Comparison of ENCODE assay signal across 21 mouse cellular contexts in genomic region chr1:90481708-90482107, GRCm38 (mm10).
DNase-seq lines count a peak whose midpoint lies in the region; ATAC-seq lines count a peak whose summit lies in the region.
"Had no signal": no experiment of that assay in that cellular context is flagged by ENCODE, and none has a peak within 500 bp of the region (broad histone marks: within the 10 kb centered on the region; RNA-seq: fewer than 3 reads in every experiment).

No protein-coding gene starts in this region.

- no peak overlapping the region for H3K4me3 ChIP-seq in kidney, embryonic 14.5 days (ENCODE audit: low read length)
- H3K4me3 ChIP-seq in embryonic facial prominence, embryonic 13.5 days, result no peak overlapping the region
- H3K4me3 ChIP-seq in limb, embryonic 12.5 days (replicated peaks), result no peak overlapping the region
- H3K4me3 ChIP-seq: forebrain, embryonic 12.5 days; heart, embryonic 10.5 days; left cerebral cortex, adult 2 months; midbrain, embryonic 12.5 days; neural tube, embryonic 13.5 days had no signal

- H3K4me1 ChIP-seq in kidney, embryonic 14.5 days (ENCODE audit: control insufficient read depth, insufficient read depth, low read length), result peaks cover 17% of the 10 kb centered on the region
- peaks cover 35% of the 10 kb centered on the region for H3K4me1 ChIP-seq in embryonic facial prominence, embryonic 13.5 days
- peaks cover 38% of the 10 kb centered on the region for H3K4me1 ChIP-seq in limb, embryonic 12.5 days (replicated peaks)

- DNase-seq in kidney, adult 8-10 months, result no peak
- peak; percentile 41 for DNase-seq in NIH3T3 (ENCODE audit: low read depth)
- DNase-seq in cerebellum, adult 9-11 months, result no peak
- DNase-seq: adrenal gland, adult 8-10 months; cerebellum, postnatal 10 days; kidney, postnatal 36 days; layer of hippocampus, adult 9-11 months; left cerebral cortex, postnatal 4 days; thymus, adult 18-20 months; thymus, postnatal 4 days had no signal

- H3K9me3 ChIP-seq in kidney, embryonic 14.5 days (ENCODE audit: control insufficient read depth, low read length), result no peaks in the 10 kb centered on the region
- H3K9me3 ChIP-seq in embryonic facial prominence, embryonic 13.5 days, result no peaks in the 10 kb centered on the region
- H3K9me3 ChIP-seq in limb, embryonic 12.5 days, result no peaks in the 10 kb centered on the region
- H3K9me3 ChIP-seq: forebrain, embryonic 12.5 days; heart, embryonic 10.5 days; neural tube, embryonic 13.5 days had no signal

- 37% methylated on average over 5 of the region's 5 CpGs for WGBS in kidney, embryonic 14.5 days
- 23% methylated on average over 5 of the region's 5 CpGs for WGBS in embryonic facial prominence, embryonic 13.5 days
- WGBS in limb, embryonic 12.5 days, result 24% methylated on average over 5 of the region's 5 CpGs

- H3K27me3 ChIP-seq in kidney, embryonic 14.5 days (ENCODE audit: control insufficient read depth, insufficient read depth, low read length), result no peaks in the 10 kb centered on the region
- no peaks in the 10 kb centered on the region for H3K27me3 ChIP-seq in embryonic facial prominence, embryonic 13.5 days
- H3K27me3 ChIP-seq in limb, embryonic 12.5 days, result peaks cover 3% of the 10 kb centered on the region; the same call in 1 of the 2 replicates
- H3K27me3 ChIP-seq: forebrain, embryonic 12.5 days; midbrain, embryonic 12.5 days had no signal

- no peaks in the 10 kb centered on the region for H3K36me3 ChIP-seq in kidney, embryonic 14.5 days (ENCODE audit: control insufficient read depth, insufficient read depth, low read length)
- H3K36me3 ChIP-seq in embryonic facial prominence, embryonic 13.5 days, result no peaks in the 10 kb centered on the region
- H3K36me3 ChIP-seq in limb, embryonic 12.5 days, result no peaks in the 10 kb centered on the region
- H3K36me3 ChIP-seq: forebrain, embryonic 12.5 days; heart, embryonic 10.5 days; midbrain, embryonic 12.5 days; neural tube, embryonic 13.5 days had no signal

- no peak overlapping the region for H3K4me2 ChIP-seq in kidney, embryonic 14.5 days (replicated peaks; ENCODE audit: low read depth, low read length)
- H3K4me2 ChIP-seq in embryonic facial prominence, embryonic 13.5 days, result no peak overlapping the region
- no peak overlapping the region; the same call in 1 of the 2 replicates for H3K4me2 ChIP-seq in limb, embryonic 12.5 days
- H3K4me2 ChIP-seq: forebrain, embryonic 12.5 days; midbrain, embryonic 12.5 days; neural tube, embryonic 13.5 days had no signal

- H3K27ac ChIP-seq in kidney, embryonic 14.5 days (ENCODE audit: low read depth, low read length), result peak overlapping the region; percentile 42; the same call in 1 of the 2 replicates
- H3K27ac ChIP-seq in embryonic facial prominence, embryonic 13.5 days, result peak overlapping the region; percentile 73
- H3K27ac ChIP-seq in limb, embryonic 12.5 days, result peak overlapping the region; percentile 85
- H3K27ac ChIP-seq: forebrain, embryonic 12.5 days; heart, embryonic 10.5 days; left cerebral cortex, adult 2 months; midbrain, embryonic 12.5 days; neural tube, embryonic 13.5 days had no signal

- peak; percentile 39; the same call in 1 of the 2 replicates for ATAC-seq in kidney, embryonic 14.5 days (ENCODE audit: low FRiP score, low TSS enrichment)
- ATAC-seq in embryonic facial prominence, embryonic 13.5 days (ENCODE audit: insufficient number of reproducible peaks, insufficient read depth, low FRiP score, low TSS enrichment, low read depth), result no peak
- ATAC-seq in limb, embryonic 12.5 days (ENCODE audit: insufficient number of reproducible peaks, insufficient read depth, low FRiP score, low TSS enrichment, low read depth), result peak; percentile 66
- ATAC-seq in inflammation-experienced regulatory T-cells, adult 6 months, result no peak
- ATAC-seq in granulocyte monocyte progenitor cell, adult 5-6 weeks (replicated peaks; ENCODE audit: poor library complexity, severe bottlenecking), result no peak
- ATAC-seq: lung, postnatal 0 days had no signal

- H3K9ac ChIP-seq in kidney, embryonic 14.5 days (ENCODE audit: low read depth, low read length), result no peak overlapping the region
- no peak overlapping the region for H3K9ac ChIP-seq in embryonic facial prominence, embryonic 13.5 days
- no peak overlapping the region for H3K9ac ChIP-seq in limb, embryonic 12.5 days (replicated peaks)
- H3K9ac ChIP-seq: forebrain, embryonic 12.5 days; midbrain, embryonic 12.5 days; neural tube, embryonic 13.5 days had no signal

Comparison
In these comparisons a context has a peak if more than half of its experiments do, and no peak if none do; other contexts are left out.
1. ATAC-seq: peak in kidney, embryonic 14.5 days (single experiment) and limb, embryonic 12.5 days (single experiment); none in embryonic facial prominence, embryonic 13.5 days (single experiment), inflammation-experienced regulatory T-cells, adult 6 months (single experiment) and granulocyte monocyte progenitor cell, adult 5-6 weeks (single experiment).
2. Peak in every context shown above with its lines, with median percentiles within 50 percentile points of each other: H3K27ac ChIP-seq.